Mouse (Mus musculus) spleen, adult 2 months (tissue): ENCODE data around the gene Ptprm. TPM values are rescaled to one million over a fixed set of nuclear protein-coding genes. Genes with fewer than 3 reads are reported as not detected.

Experiments used
- DNase-seq, 2 experiments: peaks; one replicate each; pipeline versions ENCODE4 v3.0.0 to v3.0.0-alpha.2; 2012 to 2021; ENCODE audit warnings: low spot score in 2 of 2, low read depth in 1 of 2
- H3K27ac ChIP-seq: fragments of 200-500 bp; 2 replicates; pipeline ENCODE4 v1.5.1; 2012; ENCODE audit warnings: low read length, inconsistent platforms; ENCODE audit not compliant: insufficient read depth
- H3K27me3 ChIP-seq: fragments of 200-500 bp; 2 replicates; pipeline ENCODE4 v1.6.1; 2012; ENCODE audit warnings: mild to moderate bottlenecking, moderate library complexity, low read length, inconsistent platforms; ENCODE audit not compliant: control insufficient read depth, insufficient read depth
- H3K36me3 ChIP-seq: fragments of 200-500 bp; 2 replicates; pipeline ENCODE4 v1.6.1; 2012; ENCODE audit warnings: mild to moderate bottlenecking, low read length, inconsistent platforms; ENCODE audit not compliant: control insufficient read depth, insufficient read depth
- H3K4me1 ChIP-seq: fragments of 200-500 bp; 2 replicates; pipeline ENCODE4 v1.6.1; 2011; ENCODE audit warnings: inconsistent platforms; ENCODE audit not compliant: control insufficient read depth, insufficient read depth, insufficient read length
- H3K4me3 ChIP-seq: fragments of 200-500 bp; 2 replicates; pipeline ENCODE4 v1.5.1; 2011; ENCODE audit warnings: mild to moderate bottlenecking, inconsistent platforms; ENCODE audit not compliant: insufficient read depth, insufficient read length; ENCODE audit errors: extremely low read depth
- CTCF ChIP-seq: fragments of 200-500 bp; IDR thresholded peaks from 2 replicates; pipeline ENCODE4 v1.5.1; 2011; ENCODE audit warnings: mild to moderate bottlenecking, inconsistent platforms; ENCODE audit not compliant: insufficient read depth, insufficient read length, insufficient replicate concordance; ENCODE audit errors: extremely low read depth
- POLR2A ChIP-seq: fragments of 200-500 bp; IDR thresholded peaks from 2 replicates; pipeline ENCODE4 v1.6.1; 2011; ENCODE audit warnings: low read depth, low read length, inconsistent platforms
- WGBS: fragments of 180-500 bp; shearing (Covaris S2); methylation state at CpG from one replicate; pipeline ENCODE4 v1.1.7; 2018; 5-methylcytosine and 5-hydroxymethylcytosine counted together
- polyA plus RNA-seq: library from polyadenylated mRNA; depleted of rRNA; stranded (reverse); fragments of >200 nt; gene quantifications from 2 replicates; pipeline ENCODE4 v1.2.3, GENCODE M21; 2012

Gene Ptprm
- polyA plus RNA-seq, 1 experiment, result 5.0 TPM

- no peaks in the 10 kb centered on the region for H3K36me3 ChIP-seq
- no peaks in the 10 kb centered on the region for H3K27me3 ChIP-seq
- TF ChIP-seq CTCF, result no peak
- H3K27ac ChIP-seq, result no peak overlapping the region
- no peak for DNase-seq
- WGBS, result 86% methylated on average over 8 of the region's 8 CpGs
- no peaks in the 10 kb centered on the region for H3K4me1 ChIP-seq
- H3K4me3 ChIP-seq, result no peak overlapping the region
Observed at GRCm38 (mm10) chr17:66738779-66739345, 615.4 kb downstream of the Ptprm start.

- 92% methylated on average over 6 of the region's 6 CpGs for WGBS
- no peak for DNase-seq
- no peak overlapping the region for H3K4me3 ChIP-seq
- H3K27me3 ChIP-seq, result no peaks in the 10 kb centered on the region
- H3K27ac ChIP-seq, result no peak overlapping the region
- no peaks in the 10 kb centered on the region for H3K4me1 ChIP-seq
- H3K36me3 ChIP-seq, result no peaks in the 10 kb centered on the region
- no peak for TF ChIP-seq POLR2A
- TF ChIP-seq CTCF, result no peak
Observed at GRCm38 (mm10) chr17:66738331-66738730, 615.9 kb downstream of the Ptprm start.

- DNase-seq, result no peak
- 84% methylated on average over 6 of the region's 6 CpGs for WGBS
- TF ChIP-seq POLR2A (no peak), CTCF (no peak)
- H3K36me3 ChIP-seq, result no peaks in the 10 kb centered on the region
- no peak overlapping the region for H3K27ac ChIP-seq
- no peaks in the 10 kb centered on the region for H3K4me1 ChIP-seq
- no peak overlapping the region for H3K4me3 ChIP-seq
- no peaks in the 10 kb centered on the region for H3K27me3 ChIP-seq
Observed at GRCm38 (mm10) chr17:66736450-66736849, 617.8 kb downstream of the Ptprm start.

GRCm38 (mm10) chr17:66733541-66733940 lies 620.7 kb downstream of the Ptprm start:
- H3K4me1 ChIP-seq, result no peaks in the 10 kb centered on the region
- TF ChIP-seq CTCF (no peak), POLR2A (no peak)
- WGBS, result 91% methylated on average over 12 of the region's 12 CpGs
- no peak for DNase-seq
- H3K36me3 ChIP-seq, result no peaks in the 10 kb centered on the region
- no peak overlapping the region for H3K27ac ChIP-seq
- no peak overlapping the region for H3K4me3 ChIP-seq
- no peaks in the 10 kb centered on the region for H3K27me3 ChIP-seq

- no peaks in the 10 kb centered on the region for H3K36me3 ChIP-seq
- TF ChIP-seq CTCF (no peak), POLR2A (no peak)
- DNase-seq, result no peak
- 57% methylated on average over 6 of the region's 6 CpGs for WGBS
- no peaks in the 10 kb centered on the region for H3K27me3 ChIP-seq
- H3K27ac ChIP-seq, result no peak overlapping the region
- no peak overlapping the region for H3K4me3 ChIP-seq
- no peaks in the 10 kb centered on the region for H3K4me1 ChIP-seq
Observed at GRCm38 (mm10) chr17:66729979-66730378, 624.3 kb downstream of the Ptprm start.

GRCm38 (mm10) chr17:66720992-66721351 lies 633.3 kb downstream of the Ptprm start:
- 83% methylated on average over 9 of the region's 9 CpGs for WGBS
- TF ChIP-seq CTCF, result no peak
- no peak for TF ChIP-seq POLR2A
- no peaks in the 10 kb centered on the region for H3K36me3 ChIP-seq
- H3K27me3 ChIP-seq, result no peaks in the 10 kb centered on the region
- H3K4me3 ChIP-seq, result no peak overlapping the region
- no peaks in the 10 kb centered on the region for H3K4me1 ChIP-seq
- H3K27ac ChIP-seq, result no peak overlapping the region
- no peak for DNase-seq

GRCm38 (mm10) chr17:66720200-66720991 lies 633.9 kb downstream of the Ptprm start:
- Histone ChIP-seq H3K27me3 (no peaks in the 10 kb centered on the region), H3K27ac (no peak overlapping the region), H3K36me3 (no peaks in the 10 kb centered on the region), H3K4me1 (no peaks in the 10 kb centered on the region), H3K4me3 (no peak overlapping the region)
- no peak for DNase-seq
- 77% methylated on average over 11 of the region's 11 CpGs for WGBS
- TF ChIP-seq CTCF (no peak), POLR2A (no peak)
